Mouse (Mus musculus) megakaryocyte, embryonic 14.5 days (primary cell): ENCODE data around the gene Kcnab2. TPM values are rescaled to one million over a fixed set of nuclear protein-coding genes. Genes with fewer than 3 reads are reported as not detected.

Experiments
- H3K27me3 ChIP-seq: replicated peaks from 2 replicates; pipeline ENCODE3; 2012; ENCODE audit warnings: inconsistent platforms
- H3K36me3 ChIP-seq: replicated peaks from 2 replicates; pipeline ENCODE3; 2012; ENCODE audit warnings: low read length, inconsistent platforms, mixed read lengths
- H3K4me1 ChIP-seq: 2 replicates; pipeline ENCODE4 v1.6.1; 2012; ENCODE audit warnings: inconsistent platforms
- H3K4me3 ChIP-seq: replicated peaks from 2 replicates; pipeline ENCODE3; 2012; ENCODE audit warnings: moderate library complexity, mild to moderate bottlenecking, inconsistent platforms
- H3K9me3 ChIP-seq: 2 replicates; pipeline ENCODE4 v1.6.1; 2012; ENCODE audit warnings: inconsistent platforms
- FLI1 ChIP-seq: IDR thresholded peaks from 2 replicates; pipeline ENCODE4 v1.6.1; 2012; ENCODE audit warnings: low read length, inconsistent platforms, mixed read lengths
- GATA1 ChIP-seq: IDR thresholded peaks from 3 replicates; pipeline ENCODE4 v1.6.1; 2012; ENCODE audit warnings: mixed read lengths, low read length, inconsistent platforms, borderline replicate concordance
- polyA plus RNA-seq: library from polyadenylated mRNA; stranded (reverse); fragments of >175 nt; gene quantifications from 2 replicates; pipeline ENCODE4 v1.2.3, GENCODE M21; 2012; ENCODE audit warnings: low replicate concordance; ENCODE audit not compliant: insufficient read depth

The Kcnab2 gene
- polyA plus RNA-seq, 1 experiment = 37.9 TPM

DNA sequence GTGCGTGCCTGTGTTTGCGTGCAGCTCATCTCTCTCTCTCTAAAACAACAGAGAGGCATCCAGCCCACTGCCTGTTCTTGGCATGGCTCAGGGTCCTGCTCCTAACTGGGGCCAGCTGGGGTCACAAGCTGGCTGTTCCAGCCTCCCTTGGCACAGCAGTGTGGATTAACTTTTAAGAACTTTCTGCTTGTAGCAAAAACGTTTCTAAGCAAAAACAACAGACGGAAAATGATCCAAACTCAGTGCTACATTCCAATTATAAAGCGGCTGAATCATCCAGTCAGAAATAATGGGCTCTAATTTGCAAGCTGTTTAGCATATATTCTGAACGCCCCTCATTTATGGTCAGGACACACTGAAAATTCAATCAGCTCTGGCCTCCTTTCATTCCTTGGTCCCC, 72.5 kb downstream of the Kcnab2 start:
- no peaks in the 10 kb centered on the region for H3K9me3 ChIP-seq
- TF ChIP-seq FLI1 (no peak), GATA1 (no peak)
- no peaks in the 10 kb centered on the region for H3K4me1 ChIP-seq
- no peaks in the 10 kb centered on the region for H3K27me3 ChIP-seq
- no peak overlapping the region for H3K4me3 ChIP-seq
- H3K36me3 ChIP-seq = peaks cover 59% of the 10 kb centered on the region

DNA sequence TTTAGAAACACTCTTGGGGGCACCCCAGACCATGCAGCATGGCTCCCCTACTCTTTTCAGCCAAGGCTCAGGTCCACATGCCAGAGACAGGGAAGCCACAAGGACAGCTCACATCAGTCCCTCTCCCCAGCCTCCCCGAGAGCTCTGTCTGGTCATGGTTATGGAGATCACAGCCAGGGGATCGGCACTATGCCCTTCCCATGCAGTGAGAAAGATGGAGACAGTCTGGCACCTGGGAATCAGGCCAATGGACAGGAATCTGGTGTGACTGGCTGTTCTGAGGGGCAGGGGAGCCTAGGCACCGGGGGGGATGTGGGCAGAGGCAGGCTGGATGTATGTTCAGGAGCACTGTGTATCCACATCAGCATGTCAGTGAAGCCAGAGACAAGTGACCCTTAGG, 78.7 kb downstream of the Kcnab2 start:
- H3K4me3 ChIP-seq = no peak overlapping the region
- no peaks in the 10 kb centered on the region for H3K4me1 ChIP-seq
- TF ChIP-seq GATA1 (no peak), FLI1 (no peak)
- no peaks in the 10 kb centered on the region for H3K27me3 ChIP-seq
- H3K9me3 ChIP-seq = no peaks in the 10 kb centered on the region
- H3K36me3 ChIP-seq = peaks cover 58% of the 10 kb centered on the region

DNA sequence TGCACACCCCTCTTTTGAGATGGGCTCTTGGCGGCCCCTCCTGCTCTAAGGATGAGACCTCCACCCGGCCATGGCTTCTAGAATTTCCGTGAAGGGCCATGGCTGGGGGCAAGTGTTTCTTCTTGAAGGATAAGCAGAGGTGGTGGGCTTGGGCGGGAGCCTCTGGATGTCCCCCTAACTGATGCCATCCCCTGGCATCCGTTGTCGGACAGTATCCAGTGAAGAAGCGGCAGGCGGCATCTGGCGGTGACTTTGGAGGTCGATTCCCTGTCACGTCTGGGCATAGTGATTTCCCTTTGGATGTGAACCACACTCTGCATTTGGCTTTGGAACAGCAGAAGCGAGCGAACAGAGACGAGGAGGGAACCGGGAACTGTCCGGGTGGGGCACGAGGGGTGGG, 85.0 kb downstream of the Kcnab2 start:
- Histone ChIP-seq H3K9me3 (no peaks in the 10 kb centered on the region), H3K4me1 (no peaks in the 10 kb centered on the region), H3K4me3 (no peak overlapping the region), H3K36me3 (peaks cover 40% of the 10 kb centered on the region), H3K27me3 (peaks cover 13% of the 10 kb centered on the region)
- TF ChIP-seq FLI1 (no peak), GATA1 (no peak)

DNA sequence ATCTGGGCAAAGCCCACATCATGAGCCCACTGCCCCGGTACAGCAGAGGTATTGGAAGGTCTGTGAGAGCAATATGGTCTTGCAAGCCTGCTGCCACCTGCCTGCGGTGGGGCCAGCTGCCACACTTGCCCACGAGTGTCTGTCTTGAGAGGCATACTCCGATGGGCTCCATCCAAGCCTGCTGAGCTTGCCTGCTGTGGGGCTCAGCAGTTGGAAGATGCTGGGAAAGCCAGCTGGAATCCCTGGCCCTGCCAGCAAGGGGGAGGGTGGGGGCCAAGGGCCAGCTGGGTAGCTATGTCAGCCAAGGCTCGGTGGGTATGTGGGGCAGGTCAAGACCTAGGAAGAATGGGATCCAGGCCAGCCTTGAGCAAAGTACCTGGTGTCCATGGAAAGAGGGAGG, 85.5 kb downstream of the Kcnab2 start:
- Histone ChIP-seq H3K4me3 (no peak overlapping the region), H3K36me3 (peaks cover 40% of the 10 kb centered on the region), H3K27me3 (peaks cover 13% of the 10 kb centered on the region), H3K9me3 (no peaks in the 10 kb centered on the region), H3K4me1 (no peaks in the 10 kb centered on the region)
- TF ChIP-seq FLI1 (no peak), GATA1 (no peak)

DNA sequence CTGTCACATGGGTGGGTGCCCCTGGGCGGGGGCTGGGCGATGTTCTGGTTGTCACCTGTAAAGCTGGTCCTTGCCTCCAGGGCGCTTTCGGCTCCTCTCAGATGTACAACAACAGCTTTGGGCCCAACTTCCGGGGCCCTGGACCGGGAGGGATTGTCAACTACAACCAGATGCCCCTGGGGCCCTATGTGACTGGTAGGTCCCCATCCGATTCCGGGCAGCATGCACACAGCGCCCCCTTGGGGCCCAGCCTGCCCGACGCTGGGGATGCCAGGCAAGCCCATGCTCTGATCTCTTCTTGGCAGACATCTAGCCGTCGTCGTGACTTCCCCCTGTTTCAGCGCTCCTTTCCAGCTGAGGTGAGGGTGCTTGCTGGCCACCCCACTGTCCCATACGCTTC, 92.0 kb downstream of the Kcnab2 start:
- H3K4me1 ChIP-seq = peaks cover 3% of the 10 kb centered on the region; the same call in 1 of the 2 replicates
- no peak for TF ChIP-seq GATA1
- no peak for TF ChIP-seq FLI1

DNA sequence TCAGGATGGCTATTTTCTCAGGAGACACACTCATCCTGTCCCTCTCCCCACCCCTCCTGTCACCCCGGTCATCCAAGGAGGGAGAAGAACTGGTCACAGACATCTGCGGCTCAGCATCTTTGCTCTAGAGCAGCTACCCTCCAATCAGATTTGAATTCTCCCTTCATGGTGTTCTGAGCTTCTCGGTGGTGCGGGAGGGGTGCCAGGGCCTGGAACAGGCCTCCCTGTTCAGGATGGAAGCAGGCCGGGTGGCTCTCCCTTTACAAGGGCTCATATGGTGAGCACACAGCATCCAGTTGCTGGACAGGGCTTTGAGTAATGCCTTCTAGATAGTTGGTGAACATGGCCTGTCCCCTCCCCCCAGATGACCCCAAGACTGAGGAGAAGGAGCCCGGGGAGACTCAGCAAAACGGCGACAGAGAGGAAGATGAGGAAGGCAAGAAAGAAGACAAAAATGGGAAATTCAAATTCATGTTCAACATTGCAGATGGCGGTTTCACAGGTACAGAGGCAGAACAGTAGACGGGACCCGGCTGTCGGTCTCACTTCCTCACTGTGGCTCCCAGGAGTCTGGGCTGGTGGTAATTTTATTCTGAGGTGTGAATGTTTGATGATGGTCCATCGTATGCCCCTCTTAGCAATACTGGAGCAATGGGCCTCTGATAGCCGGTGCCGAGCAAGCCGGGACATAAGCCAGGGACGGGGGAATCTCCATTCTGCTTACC, 95.0 kb downstream of the Kcnab2 start:
- peaks cover 26% of the 10 kb centered on the region for H3K27me3 ChIP-seq
- no peak overlapping the region for H3K4me3 ChIP-seq
- peaks cover 3% of the 10 kb centered on the region; the same call in 1 of the 2 replicates for H3K4me1 ChIP-seq
- H3K9me3 ChIP-seq = peaks cover 10% of the 10 kb centered on the region
- no peaks in the 10 kb centered on the region for H3K36me3 ChIP-seq
- no peak for TF ChIP-seq GATA1

More for the DNA sequence above, 92.0 kb downstream of the Kcnab2 start:
- peaks cover 28% of the 10 kb centered on the region for H3K27me3 ChIP-seq
- no peak overlapping the region for H3K4me3 ChIP-seq
- no peaks in the 10 kb centered on the region for H3K36me3 ChIP-seq
- H3K9me3 ChIP-seq = peaks cover 3% of the 10 kb centered on the region; the same call in 1 of the 2 replicates

DNA sequence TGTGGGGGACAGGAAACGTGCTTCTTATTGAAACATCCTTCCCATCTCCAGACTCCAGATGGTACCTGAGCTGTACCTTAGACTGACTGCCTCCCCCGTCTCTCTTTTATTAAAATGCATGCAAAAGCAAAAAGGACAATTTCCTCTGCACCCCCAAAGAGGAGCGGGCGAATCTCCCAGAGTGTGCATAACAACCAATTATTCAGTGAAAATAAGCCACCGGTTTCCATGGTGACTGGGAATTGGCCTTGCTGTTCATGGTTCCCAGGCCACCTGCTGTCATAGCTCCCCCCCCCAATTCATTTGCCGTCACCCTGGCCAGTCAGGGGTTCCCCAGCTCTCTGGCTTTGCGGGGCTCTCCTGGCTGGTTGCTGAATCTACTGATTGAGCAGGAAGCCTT, 112.4 kb downstream of the Kcnab2 start:
- H3K36me3 ChIP-seq = peaks cover 9% of the 10 kb centered on the region
- no peaks in the 10 kb centered on the region for H3K9me3 ChIP-seq
- H3K4me1 ChIP-seq = peaks cover 42% of the 10 kb centered on the region
- no peak overlapping the region for H3K4me3 ChIP-seq
- H3K27me3 ChIP-seq = peaks cover 34% of the 10 kb centered on the region
- no peak for TF ChIP-seq FLI1
- TF ChIP-seq GATA1 = no peak

DNA sequence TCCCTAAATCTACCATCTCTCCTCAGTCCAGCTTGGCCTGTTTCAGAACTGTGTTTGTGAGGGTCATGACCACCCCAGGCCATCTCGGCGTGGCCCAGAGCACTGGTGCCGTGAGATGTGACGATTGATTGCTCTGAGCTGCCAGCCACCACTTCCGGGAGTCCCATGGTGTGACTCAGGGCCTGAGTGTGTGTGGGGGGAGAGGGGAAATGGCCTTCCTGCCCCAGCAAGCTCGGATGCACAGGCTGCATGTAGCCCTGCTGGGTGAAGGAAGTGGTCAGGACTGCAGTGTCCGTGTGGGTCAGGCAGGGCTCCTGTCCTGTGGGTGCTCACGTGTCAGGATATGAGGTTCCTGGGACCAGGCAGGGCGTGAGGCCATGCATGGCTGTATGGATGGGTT, 115.5 kb downstream of the Kcnab2 start:
- Histone ChIP-seq H3K36me3 (peaks cover 6% of the 10 kb centered on the region), H3K4me3 (peak overlapping the region; percentile 82), H3K4me1 (peaks cover 52% of the 10 kb centered on the region), H3K9me3 (no peaks in the 10 kb centered on the region), H3K27me3 (peaks cover 50% of the 10 kb centered on the region)
- TF ChIP-seq FLI1 (no peak), GATA1 (no peak)

DNA sequence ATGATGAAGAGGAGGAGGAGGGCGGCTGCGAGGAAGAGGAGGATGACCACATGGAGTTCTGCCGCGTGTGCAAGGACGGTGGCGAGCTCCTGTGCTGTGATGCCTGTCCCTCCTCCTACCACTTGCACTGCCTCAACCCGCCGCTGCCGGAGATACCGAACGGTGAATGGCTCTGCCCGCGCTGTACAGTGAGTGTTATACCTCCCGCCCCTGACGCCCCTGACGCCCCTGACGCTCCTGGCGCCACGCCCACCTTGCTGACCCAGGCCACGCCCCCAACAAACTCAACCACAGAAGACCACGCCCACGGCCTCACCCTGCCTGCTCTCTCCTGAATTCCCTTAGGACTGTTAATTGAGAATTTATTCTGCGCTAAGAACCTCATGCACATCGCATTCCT, 116.8 kb downstream of the Kcnab2 start:
- no peaks in the 10 kb centered on the region for H3K9me3 ChIP-seq
- no peak for TF ChIP-seq GATA1
- no peak for TF ChIP-seq FLI1
- H3K27me3 ChIP-seq = peaks cover 49% of the 10 kb centered on the region
- peaks cover 50% of the 10 kb centered on the region for H3K4me1 ChIP-seq
- H3K4me3 ChIP-seq = peak overlapping the region; percentile 87
- H3K36me3 ChIP-seq = peaks cover 6% of the 10 kb centered on the region

DNA sequence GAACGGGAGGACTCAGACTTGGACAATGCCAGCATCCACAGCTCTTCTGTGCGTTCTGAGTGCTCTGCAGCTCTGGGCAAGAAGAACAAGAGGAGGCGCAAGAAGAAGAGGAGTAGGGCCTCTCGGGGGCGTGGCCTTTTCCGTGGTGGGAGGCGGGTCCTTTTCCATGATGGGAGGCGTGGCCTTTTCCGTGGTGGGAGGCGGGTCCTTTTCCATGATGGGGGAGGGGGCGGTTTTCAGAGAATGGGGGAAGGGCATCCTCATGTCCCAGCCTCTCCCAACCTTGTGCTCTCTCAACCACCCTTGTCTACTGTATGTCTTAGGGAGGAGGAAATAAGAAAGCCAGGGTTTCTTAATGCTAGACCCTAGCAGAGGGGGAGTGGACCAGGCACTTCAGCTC, 118.0 kb downstream of the Kcnab2 start:
- peaks cover 49% of the 10 kb centered on the region for H3K27me3 ChIP-seq
- H3K4me1 ChIP-seq = peaks cover 47% of the 10 kb centered on the region
- H3K4me3 ChIP-seq = no peak overlapping the region
- TF ChIP-seq FLI1 (no peak), GATA1 (no peak)
- peaks cover 6% of the 10 kb centered on the region for H3K36me3 ChIP-seq
- H3K9me3 ChIP-seq = no peaks in the 10 kb centered on the region

DNA sequence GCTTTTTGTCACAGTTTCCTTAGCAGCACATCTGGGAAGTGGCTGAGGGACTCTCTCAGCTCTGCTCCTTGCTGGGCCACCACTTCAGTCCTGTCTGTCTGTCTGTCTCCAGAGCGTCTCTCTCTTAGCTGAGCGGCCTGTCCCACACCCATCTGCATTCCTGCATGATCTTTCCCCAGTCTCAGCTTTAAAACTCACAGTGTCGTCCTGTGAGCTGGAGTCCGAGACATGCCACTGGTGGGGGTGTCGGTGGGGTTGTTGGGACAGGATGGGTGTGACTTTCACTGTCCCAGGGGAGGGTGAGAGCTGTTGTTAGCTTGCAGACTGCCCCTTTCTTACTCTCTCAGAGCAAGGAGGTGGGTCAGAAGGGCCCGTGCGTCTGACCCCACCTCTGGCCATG, 122.0 kb downstream of the Kcnab2 start:
- Histone ChIP-seq H3K4me3 (no peak overlapping the region), H3K9me3 (no peaks in the 10 kb centered on the region), H3K4me1 (peaks cover 24% of the 10 kb centered on the region), H3K27me3 (peaks cover 65% of the 10 kb centered on the region), H3K36me3 (no peaks in the 10 kb centered on the region)
- TF ChIP-seq FLI1 (no peak), GATA1 (no peak)
